Mouse (Mus musculus): ENCODE measurements around the gene Med27.

GRCm38 (mm10) chr2:29491656-29492055 lies 145.0 kb downstream of the Med27 start:
- TF ChIP-seq CTCF (IDR thresholded peaks at IDR 0.05; ENCODE audit: low read depth, low read length) (no peak), EP300 (IDR thresholded peaks at IDR 0.05; ENCODE audit: insufficient read depth, low read depth, low read length) (no peak), POLR2A (IDR thresholded peaks at IDR 0.05; ENCODE audit: insufficient read depth, low read length) (no peak)
